Mouse (Mus musculus) adrenal gland, postnatal 10 days (tissue): Measurements from ENCODE around the gene Dlec1. TPM values are rescaled to one million over a fixed set of nuclear protein-coding genes. Genes with fewer than 3 reads are reported as not detected.

Experiments
- DNase-seq: peaks from one replicate; pipeline ENCODE4 v3.0.0; 2021; ENCODE audit warnings: mixed read lengths
- total RNA-seq, 2 experiments: library from RNA; stranded (reverse); gene quantifications; 2 replicates each; pipeline ENCODE4 v1.2.3; 2021

Gene Dlec1
- total RNA-seq, 2 experiments from 2014 or later, result 0.84 to 1.6 TPM

DNA sequence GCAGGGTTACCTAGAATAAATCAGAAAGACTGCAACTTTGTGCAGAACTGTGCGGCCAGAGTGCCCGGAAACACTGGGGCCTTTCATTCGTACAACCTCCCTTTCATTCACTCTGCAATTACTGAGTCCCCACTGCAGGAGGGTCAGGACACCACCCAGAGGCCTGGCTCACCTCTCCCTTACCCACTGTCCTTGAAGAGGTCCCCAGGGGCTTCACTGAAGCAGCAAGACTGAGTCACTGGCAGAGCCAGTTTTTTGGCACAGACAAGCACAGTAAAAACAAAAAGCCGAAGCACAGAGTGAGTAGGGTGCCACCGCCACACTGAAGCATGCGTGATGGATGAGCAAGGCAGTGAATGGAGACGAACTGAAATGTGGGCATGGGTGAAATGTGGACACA, 12.8 kb upstream of the Dlec1 start:
- DNase-seq, result peak; percentile 63

DNA sequence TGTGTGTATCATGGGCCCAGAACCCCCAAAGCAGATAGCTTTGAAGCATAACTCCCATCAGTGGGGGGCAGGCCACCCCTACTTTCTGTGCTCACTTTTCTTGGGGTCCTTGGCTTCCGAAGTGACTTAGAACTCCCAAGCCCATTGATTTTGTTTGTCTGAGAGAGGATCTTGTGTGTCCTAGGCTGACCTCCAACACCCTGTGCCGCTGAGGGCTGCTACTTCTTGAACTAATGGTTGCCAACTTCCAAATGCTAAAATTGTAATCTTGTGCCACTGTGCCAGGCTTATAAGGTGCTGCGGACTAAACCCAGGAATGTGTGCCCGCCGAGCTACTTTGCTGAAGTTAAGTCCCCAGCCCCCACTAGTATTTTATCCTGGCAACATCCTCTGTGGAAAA, 11.8 kb upstream of the Dlec1 start:
- no peak for DNase-seq

DNA sequence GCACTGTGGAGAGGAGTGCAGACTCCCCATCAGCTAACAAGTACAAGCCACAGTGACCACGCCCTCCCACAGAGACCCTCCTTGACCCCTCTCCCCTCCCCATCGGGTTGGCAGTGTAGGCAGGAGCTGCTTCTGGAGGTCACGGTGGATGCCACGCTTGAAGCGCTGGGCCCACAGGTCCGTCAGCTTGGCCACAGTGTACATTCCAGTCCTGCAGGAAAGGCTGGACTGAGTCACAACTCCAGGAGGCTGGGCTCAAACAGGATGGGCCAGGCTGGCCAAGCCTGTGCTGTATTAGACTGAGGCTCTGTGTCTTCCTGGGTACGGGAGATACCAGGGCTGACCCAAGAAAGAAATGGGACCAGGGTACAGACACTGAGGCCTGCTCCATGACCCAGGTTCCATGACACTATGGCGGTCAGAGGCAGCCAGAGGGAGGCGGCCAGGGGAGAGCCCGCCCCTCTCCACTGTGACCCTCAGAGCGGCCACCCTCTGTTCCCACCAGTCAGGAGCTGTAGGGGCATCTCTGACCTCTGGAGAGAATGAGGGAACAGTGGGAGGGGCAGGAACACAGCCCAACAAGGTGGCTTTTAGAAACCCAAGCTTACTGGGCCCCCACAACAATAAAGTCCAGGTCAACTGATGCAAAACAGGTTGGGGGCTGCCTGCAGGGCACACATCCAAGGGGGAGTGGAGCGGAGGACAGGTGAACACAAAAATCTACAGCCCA, 10.5 kb upstream of the Dlec1 start:
- DNase-seq, result no peak

DNA sequence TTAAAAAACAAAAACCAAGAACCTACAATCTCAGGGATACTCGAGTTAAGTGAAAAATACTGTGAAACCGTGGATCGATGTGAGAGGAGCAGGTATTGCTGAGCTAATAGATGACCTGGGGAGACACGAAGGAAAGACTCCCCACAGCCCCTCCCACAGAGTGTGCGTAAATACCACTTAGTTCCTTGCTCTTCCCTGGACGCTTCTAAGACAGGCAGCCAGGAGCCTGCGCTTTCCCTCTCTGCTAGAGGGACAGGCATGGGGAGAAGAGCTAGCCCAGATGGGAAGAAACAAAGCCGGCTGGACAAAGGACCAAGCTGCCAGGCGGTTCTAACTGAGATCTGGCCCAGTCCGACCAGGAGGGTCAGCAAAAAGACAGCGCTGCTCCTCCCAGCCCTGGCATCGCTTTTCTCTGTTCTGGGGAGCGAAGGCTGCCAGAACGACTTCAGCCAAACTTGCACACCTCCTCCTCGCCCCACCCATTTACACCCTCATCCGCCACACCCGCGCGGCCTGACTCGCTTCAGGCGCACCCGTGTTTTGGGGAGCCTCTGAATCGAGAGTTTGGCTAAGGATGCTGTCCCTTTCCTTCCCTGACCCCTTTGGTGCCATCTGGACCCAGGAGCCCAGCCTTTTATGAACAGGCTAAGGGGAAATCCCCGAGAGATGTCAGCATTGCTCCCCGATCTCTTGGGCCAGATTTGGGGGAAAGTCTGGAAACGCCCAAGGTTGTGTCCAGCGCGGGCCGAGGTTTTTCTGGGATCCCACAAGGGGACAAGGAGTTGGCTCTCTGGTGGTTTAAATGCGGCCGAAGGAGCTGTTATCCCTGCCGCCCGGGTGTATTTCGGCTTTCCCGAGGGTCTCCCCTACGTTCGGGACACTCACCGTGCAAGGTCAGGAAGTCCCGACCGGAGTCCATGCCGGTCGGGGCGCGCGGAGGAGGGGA, 9.5 kb upstream of the Dlec1 start:
- DNase-seq, result peak; percentile 64

DNA sequence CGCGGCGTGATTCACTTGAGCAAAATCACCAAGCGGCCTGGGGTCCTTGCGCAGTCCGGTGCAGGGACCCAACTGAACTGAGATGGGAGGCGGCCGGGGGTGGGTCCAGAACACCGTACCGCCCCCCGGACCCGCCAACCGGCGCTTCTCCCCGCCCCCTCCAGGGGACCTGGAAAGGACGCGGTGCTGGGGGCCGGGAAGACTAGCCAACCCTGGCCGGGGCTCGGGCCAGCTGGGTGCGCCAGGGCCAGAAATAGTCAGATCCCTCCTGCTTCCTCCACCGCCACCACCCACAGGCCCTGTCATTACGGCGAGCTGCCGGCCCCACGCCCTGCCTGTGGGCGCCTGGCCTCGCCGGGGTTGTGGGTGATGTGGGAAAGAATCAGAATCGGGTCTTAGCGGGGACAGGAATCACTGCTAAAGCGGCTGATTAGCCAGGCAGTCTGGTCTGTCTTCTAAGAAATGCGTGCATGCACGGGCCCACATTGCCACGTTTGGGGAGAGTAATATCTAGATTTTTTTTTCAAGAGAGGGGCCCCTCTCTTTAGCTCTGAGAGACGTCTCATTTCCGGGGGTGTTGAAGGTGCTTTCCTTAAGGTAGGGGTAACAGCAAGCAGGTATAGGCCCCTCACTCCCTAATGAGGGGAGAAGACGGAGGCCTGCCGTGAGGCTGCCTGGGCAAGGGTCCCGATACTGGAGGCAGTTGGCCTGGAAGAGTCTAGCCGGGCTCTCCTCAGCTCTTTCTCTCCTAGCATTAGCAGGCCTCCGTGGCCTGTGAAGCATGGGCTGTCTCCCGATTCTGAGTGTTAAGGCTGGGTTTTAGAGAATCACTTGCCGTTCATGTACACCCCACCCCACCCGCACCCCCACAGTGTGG, 8.6 kb upstream of the Dlec1 start, which contains the start of gene Plcd1:
Plcd1 (minus strand) TSS at position 84 of the 877 bp plus-strand sequence.
- peak; percentile 93 for DNase-seq

DNA sequence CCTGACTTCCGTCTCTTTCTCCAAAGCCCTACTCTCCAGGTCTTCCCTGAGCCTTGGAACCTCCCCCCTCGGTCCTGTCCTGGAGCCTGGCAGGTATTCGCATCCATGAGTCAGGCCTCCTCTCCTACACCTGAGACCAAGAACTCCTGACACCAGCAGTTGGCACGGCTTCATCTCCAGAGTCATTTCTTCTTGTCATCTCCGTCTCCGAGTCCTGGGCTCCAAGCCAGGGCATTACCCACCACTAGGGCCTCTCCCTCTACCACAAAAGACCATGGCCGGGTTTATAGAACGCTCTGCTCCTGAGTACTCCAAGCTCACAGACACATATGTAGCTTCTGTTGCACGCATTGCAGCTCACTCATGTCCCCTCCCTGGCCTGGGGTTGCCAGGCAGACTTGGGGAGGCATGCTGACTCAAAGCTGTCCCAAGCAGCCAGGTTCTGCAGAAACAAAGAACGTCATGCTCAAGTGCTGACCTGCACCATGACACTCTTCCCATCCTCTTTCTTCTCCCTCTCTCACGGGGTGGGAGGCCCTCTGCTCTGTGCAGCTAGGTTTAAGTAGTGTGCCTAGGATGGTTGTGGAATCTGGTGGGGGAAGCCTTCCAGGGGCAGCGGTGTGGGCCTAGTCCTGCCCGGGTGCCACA, 7.7 kb upstream of the Dlec1 start:
- DNase-seq, result no peak

DNA sequence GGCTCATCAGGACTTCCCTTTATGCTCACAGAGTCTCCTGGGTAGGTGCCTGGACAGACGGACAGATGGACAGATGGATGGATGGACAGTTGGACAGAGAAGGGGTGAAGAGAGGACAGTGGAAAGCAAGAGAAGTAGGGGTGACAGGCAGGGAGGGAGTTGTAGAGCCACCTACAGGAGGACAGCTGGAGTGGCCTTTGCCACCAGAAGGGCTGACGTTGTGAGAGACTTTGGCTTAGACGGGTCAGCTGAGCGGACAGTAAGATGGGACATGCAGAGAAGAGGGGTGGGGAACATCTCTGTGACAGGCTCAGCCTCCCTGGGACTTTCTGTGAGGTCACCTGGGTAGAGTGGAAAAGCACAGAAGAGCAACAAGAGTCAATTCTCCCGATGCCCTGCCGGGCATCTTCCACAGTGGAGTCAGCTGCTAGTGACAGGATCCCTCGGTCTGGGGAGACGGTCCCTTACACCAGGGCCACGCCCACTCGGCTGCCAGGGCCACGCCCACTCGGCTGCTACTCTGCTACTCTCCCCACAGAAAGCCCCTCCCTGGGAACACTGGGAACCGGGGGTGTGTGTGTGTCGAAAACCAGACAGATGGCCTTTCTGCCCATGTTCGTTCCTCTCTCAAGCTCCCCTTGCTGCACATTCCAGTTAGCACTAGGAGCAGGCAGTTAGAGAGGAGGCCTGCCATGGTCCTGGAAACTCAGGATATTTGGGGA, 1.9 kb upstream of the Dlec1 start:
- DNase-seq, result peak; percentile 52

DNA sequence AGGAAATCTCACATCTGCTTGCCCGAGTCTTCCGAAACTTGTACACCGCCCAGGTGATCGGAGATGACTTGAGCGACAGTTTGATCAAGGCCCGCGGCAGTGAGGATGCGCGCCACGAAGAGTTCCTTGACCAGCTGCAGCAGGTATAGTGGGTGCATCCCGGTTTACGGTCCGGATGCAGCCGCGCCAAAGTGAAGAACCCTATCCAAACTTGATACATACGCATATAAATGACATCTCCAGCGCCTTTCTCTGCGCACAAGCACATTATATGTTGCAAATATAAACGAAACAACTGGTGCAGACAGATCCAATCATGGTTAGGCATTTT, 470 bp downstream of the Dlec1 start:
- DNase-seq, result no peak

DNA sequence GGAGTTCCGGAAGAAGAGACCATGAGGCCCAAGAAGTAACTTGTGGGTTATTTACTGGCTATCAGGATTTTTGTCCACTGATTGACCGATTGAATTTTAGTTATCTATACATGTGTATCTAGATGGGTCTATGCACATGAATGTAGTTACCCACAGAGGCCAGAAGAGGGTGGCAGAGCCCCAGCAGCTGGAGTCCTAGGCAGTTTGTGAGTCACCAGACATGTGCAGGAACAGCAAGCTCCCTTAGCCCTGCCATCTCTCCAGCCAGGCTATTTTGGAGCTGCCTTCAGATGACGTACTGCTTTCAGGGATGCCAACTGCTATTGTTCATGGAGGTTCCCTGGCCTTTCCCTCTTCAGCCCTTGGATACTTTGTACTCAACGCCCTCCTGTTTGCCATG, 5.3 kb downstream of the Dlec1 start:
- DNase-seq, result peak; percentile 65

DNA sequence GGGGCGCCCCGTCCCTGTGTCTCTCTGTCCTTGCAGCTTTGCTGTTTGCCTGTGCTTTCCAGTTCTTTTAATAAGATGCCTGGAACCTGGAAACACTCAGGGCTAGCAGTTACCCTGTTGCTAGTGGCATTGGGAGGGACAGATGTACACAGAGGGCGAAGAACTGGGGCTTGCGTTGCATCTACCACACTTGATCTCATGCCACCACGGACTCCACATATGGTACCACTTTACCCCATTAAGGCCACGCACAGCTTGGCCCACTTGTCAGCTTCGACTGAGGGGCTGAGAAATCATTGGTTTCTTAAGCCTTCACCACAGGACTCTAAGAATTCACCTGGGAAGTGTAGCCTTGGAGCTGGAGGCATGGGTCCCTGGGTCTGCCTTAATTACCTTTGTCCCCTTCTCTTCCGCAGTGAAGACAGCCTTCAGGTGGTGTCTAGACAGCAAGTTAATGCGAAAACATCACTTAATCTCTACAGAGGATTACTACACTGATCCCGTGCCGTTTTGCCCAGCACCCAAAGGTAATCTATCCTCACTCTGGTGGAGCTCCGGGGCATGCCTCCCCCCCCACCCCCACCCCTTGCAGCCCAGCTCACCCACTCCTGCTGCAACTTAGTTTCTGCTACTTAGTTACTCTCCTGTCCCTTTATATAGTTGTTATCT, 7.5 kb downstream of the Dlec1 start:
- DNase-seq, result no peak

DNA sequence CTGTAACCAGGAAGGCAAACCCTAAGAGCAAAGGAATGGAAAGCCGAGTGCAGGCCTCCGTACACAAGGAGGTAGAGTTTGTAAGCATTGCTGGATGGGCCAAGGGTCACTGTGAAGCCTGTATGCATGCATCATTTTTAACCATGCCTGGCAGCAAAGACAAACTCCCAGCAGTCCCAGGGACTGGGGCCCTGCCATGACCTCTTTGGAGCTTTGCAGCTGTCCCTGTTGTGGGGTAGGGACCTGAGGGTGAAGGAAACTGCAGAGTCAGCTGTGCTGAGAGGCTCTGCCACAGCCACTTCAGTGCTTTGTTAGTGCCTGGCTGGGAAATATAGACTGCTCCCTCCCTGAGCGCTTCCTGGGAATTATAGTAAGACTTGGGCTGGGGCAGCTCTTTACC, 8.4 kb downstream of the Dlec1 start:
- DNase-seq, result peak; percentile 49

DNA sequence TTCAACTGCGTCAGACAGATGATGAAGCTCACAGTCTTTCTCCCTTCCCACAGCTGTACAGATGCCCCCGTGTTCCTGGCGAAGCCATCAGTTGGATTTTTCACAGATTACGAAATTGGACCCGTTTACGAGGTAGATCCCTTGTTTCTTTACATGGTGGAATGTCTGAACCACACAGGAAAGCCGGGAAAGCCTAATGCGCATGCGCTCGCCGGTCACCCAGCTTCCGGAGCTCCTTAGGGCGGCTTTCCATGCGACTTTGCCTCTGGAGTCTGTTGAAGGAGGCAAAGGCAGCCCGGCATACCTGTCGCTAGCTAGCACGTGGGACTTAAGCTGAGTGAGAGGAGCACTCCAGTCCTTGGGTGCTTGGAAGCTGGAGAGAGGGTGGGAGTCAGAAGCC, 12.6 kb downstream of the Dlec1 start:
- no peak for DNase-seq

DNA sequence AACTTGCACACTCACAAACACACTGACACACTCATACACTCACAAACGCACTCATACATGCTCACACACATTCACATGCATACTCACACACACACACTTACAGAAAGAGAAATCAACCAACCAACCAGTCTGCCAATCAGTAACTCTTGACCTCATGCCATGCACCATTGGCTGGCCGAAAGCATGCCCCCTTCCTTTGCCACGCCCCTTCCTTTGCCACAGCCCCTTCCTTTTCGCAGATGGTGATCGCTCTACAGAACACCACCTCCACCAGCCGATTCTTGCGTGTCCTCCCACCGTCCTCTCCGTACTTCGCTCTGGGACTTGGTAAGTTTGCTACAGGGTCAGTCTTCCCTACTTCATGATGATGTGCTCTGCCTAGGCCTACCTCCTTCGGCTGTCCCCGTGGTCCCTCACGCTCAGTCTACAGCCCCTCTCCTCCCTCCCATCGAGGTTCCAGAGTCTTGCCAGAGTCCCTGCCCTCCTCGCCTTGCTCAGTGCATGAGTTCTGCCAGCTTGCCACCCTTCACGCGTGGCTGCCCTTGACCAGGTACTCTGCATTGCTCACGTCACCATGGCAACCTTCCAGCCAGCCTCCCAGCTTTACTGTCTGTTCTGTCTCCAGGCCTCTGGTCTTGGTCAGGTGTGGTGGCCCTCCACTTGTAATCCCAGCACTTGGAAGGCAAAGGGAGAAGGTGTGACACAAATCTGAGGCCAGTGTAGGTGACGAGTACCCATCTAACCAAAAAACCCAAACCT, 17.3 kb downstream of the Dlec1 start:
- DNase-seq, result no peak

DNA sequence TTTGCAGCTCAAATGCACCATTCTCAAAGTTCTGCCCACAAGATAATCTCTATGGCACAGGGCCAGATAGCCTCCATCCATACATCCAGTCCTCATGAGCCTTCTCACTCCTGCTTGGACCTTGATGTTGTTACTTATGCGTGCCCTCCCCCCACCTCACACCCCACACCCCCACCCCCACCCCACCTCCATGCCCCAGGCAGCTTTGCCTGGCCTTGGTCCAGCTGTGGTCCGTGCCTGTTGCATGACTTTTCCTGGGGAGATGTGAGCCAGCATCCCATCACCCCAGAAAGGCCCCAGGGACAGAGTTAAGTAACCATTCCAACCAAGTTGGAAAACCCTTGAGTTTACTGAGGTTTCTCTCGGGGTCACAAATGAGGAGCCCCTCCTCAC, 17.9 kb downstream of the Dlec1 start:
- no peak for DNase-seq

DNA sequence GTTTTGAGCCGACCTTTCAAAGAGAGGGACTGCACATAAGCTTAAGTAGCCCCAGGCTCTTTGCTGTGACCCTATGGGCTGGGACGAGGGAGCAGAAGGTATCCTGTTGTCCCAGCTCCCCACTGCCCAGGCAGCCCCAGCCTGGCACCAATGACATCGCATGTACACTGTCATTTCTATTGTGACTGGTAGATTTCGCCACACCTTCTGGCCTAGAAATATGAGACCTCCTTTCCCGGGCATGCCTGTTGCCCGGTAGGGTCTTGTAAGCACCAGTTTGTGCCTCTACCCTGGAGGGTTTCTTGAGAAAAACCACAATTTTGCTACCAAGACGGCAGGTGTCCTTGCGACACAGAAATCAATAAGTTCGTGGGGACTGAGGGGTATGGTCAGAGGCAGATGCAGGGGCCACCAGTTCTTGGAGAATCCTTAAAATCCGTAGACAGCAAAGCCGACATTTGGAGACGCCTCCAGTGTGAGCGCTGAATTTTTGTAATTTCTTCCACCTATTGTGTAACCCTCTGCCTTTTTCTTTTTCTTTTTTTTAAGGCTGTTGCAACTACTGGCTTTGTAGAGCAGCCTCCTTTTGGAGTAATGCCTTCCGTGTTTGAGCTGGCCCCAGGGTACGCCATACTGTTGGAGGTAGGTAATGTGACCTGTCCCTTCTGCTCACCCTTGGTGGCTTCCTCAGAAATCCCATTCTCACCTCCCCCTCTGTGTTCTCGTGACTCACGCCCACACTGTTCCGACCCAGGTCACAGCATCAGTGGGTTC, 20.5 kb downstream of the Dlec1 start:
- no peak for DNase-seq

DNA sequence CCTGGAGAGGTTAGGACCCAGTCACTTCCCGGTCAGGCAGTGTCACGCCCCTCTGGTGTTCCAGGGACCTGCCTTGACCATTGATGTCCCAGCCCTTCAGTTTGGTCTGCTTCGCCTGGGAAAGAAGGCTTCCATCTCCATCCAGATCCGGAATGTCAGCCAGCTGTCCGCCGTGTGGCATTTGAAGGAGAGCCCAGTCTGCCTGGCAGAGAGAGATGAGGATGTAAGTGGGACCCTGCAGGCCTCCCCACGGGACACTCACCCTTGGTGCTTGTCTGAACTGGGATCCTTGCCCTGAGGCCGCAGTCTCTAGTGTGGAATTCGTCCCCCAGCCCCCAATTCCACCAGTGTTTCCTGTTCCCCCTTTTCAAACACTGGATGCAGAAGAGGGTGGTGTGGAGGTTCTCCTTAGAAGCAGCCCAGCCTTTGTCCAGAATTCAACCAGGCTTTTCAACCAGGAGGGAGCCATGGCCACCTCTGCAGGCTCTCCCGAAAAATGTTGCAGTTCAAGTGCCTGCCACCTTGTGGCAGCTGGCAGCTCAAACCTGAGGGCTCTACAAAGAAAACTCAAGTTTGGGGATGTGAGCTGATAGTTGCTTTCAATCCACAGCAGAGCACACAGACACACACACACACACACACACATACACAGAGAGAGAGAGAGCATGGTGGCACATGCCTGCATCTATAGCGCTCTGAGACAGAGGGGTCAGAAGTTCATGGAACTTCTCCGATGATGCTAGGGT, 26.3 kb downstream of the Dlec1 start:
- DNase-seq, result no peak

DNA sequence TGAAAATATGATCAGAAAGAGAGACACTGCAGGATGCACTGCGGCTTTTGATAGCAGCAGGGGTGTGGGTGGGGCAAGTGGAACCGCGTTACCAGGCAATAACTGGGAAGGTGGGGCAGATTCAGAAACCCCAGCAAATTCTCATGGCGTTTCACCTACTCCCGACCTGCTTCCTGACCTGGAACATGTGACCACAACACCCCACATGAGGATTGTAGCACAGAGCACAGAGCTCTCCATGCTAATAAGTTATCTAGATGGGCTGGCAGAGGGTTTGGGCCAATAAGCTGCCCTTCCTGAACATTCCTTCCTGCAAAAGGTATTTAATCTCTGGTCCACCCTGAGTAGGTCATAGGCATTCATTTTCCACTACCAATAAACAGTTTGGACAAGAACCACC, 28.4 kb downstream of the Dlec1 start:
- DNase-seq, result no peak

DNA sequence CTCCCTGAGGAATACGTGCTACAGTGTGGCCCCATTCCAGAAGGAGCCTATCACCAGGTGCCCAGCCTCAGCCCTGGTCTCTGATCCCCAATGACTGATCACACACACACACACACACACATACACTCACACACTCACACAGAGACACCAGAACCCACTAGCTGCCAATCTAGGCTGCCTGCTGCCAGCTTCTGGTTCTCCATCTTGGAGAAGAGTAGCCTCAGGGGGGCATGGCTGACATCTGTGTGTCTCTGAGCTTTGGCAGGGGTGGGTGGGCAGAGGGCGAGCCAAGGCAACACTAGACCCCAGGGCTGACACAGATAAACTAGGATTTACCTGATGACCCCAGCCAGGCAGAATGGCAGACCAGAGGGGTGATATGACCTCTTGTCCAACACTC, 36.6 kb downstream of the Dlec1 start:
- no peak for DNase-seq
